ENCODE assay signal across 10 mouse cellular contexts in the genomic region with DNA sequence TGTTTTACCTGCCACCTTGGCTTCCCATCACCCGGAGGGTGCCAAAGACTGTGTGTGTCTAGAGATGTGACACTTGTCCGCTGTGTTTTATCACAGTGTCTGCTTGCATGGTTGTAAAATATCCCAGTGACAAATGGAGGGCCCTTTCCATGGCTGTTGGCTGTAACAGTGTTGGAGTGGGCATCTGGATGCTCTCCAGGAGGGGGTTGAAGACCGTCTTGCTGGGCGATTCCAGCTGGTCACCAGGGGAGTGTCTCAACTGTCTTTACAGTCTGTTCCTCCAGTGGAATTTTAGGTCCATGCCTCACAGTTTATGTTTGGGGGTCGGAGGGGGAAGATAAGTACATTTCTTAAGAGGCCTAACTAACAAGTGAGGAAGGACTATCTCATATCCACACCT. TPM values are rescaled to one million over a fixed set of nuclear protein-coding genes. Genes with fewer than 3 reads are reported as not detected.
"Had no signal": no experiment of that assay in that cellular context is flagged by ENCODE, and none has a peak within 500 bp of the region (broad histone marks: within the 10 kb centered on the region; RNA-seq: fewer than 3 reads in every experiment).

No protein-coding gene starts in this region.

- H3K9ac ChIP-seq: limb, embryonic 12.5 days; liver, embryonic 12.5 days; liver, embryonic 15.5 days; lung, embryonic 15.5 days; midbrain, embryonic 13.5 days; neural tube, embryonic 13.5 days; stomach, embryonic 15.5 days had no signal

- H3K27ac ChIP-seq: limb, embryonic 12.5 days; liver, embryonic 12.5 days; liver, embryonic 15.5 days; lung, embryonic 15.5 days; midbrain, embryonic 10.5 days; midbrain, embryonic 13.5 days; neural tube, embryonic 13.5 days; stomach, embryonic 15.5 days had no signal

- H3K4me1 ChIP-seq: limb, embryonic 12.5 days; liver, embryonic 12.5 days; liver, embryonic 15.5 days; midbrain, embryonic 13.5 days; neural tube, embryonic 13.5 days; stomach, embryonic 15.5 days had no signal

- H3K4me3 ChIP-seq: limb, embryonic 12.5 days; liver, embryonic 12.5 days; liver, embryonic 15.5 days; lung, embryonic 15.5 days; midbrain, embryonic 10.5 days; midbrain, embryonic 13.5 days; myocyte; neural tube, embryonic 13.5 days; stomach, embryonic 15.5 days had no signal

- H3K36me3 ChIP-seq: limb, embryonic 12.5 days; liver, embryonic 12.5 days; liver, embryonic 15.5 days; lung, embryonic 15.5 days; midbrain, embryonic 10.5 days; midbrain, embryonic 13.5 days; neural tube, embryonic 13.5 days; stomach, embryonic 15.5 days had no signal

- H3K9me3 ChIP-seq: limb, embryonic 12.5 days; liver, embryonic 12.5 days; liver, embryonic 15.5 days; lung, embryonic 15.5 days; megakaryocyte, embryonic 14.5 days; midbrain, embryonic 10.5 days; midbrain, embryonic 13.5 days; neural tube, embryonic 13.5 days; stomach, embryonic 15.5 days had no signal

- ATAC-seq: liver, embryonic 12.5 days; midbrain, embryonic 13.5 days had no signal

- H3K4me2 ChIP-seq: limb, embryonic 12.5 days; liver, embryonic 12.5 days; liver, embryonic 15.5 days; lung, embryonic 15.5 days; midbrain, embryonic 13.5 days; neural tube, embryonic 13.5 days; stomach, embryonic 15.5 days had no signal

RNA-seq across cellular contexts. Expression of gene Nod2, which starts 26.2 kb away (rescaled TPM):
- polyA plus RNA-seq: neural tube, embryonic 13.5 days had no signal
